Mouse (Mus musculus) CH12.LX (cell line): ENCODE data around the gene Abcf2. TPM values are rescaled to one million over a fixed set of nuclear protein-coding genes. Genes with fewer than 3 reads are reported as not detected.

Source experiments
- DNase-seq: peaks from one replicate; pipeline ENCODE4 v3.0.0-alpha.2; 2013; ENCODE audit errors: extremely low read depth
- H3K27ac ChIP-seq: 2 replicates; pipeline ENCODE4 v1.5.1; 2012; ENCODE audit warnings: low read depth, mild to moderate bottlenecking, control low read depth, moderate library complexity; ENCODE audit not compliant: insufficient read depth
- H3K27me3 ChIP-seq: replicated peaks from 2 replicates; pipeline ENCODE3; 2012; ENCODE audit warnings: inconsistent platforms
- H3K36me3 ChIP-seq, 2 experiments: replicated peaks in 1 of 2; 2 replicates each; pipeline versions ENCODE3 to v1.6.1; 2012; ENCODE audit warnings: inconsistent platforms in 1 of 2, low read length in 1 of 2, mild to moderate bottlenecking in 1 of 2, mixed read lengths in 1 of 2, moderate library complexity in 1 of 2; ENCODE audit not compliant: control insufficient read depth in 1 of 2, insufficient read depth in 1 of 2
- H3K4me1 ChIP-seq, 2 experiments: 2 replicates each; pipeline ENCODE4 v1.6.1; 2012; ENCODE audit warnings: inconsistent platforms in 1 of 2, moderate library complexity in 1 of 2; ENCODE audit not compliant: insufficient read depth in 2 of 2, control insufficient read depth in 1 of 2
- H3K4me2 ChIP-seq: 2 replicates; pipeline ENCODE4 v1.6.1; 2012; ENCODE audit warnings: low read depth, mild to moderate bottlenecking, control low read depth; ENCODE audit not compliant: poor library complexity, insufficient read depth, severe bottlenecking
- H3K4me3 ChIP-seq, 3 experiments: fragments of 150-350 bp in 1 of 3; sonication (generic) in 1 of 3; replicated peaks in 1 of 3; 2 replicates each; pipeline versions ENCODE3 to v1.5.1; 2011 to 2012; ENCODE audit warnings: low read depth in 2 of 3, low read length in 2 of 3, mild to moderate bottlenecking in 2 of 3, moderate library complexity in 2 of 3, control low read depth in 1 of 3, improper control_type of control experiment in 1 of 3, inconsistent platforms in 1 of 3, mixed read lengths in 1 of 3; ENCODE audit not compliant: poor library complexity in 1 of 3
- H3K79me2 ChIP-seq: replicated peaks from 2 replicates; pipeline ENCODE4 v1.6.1; 2012; ENCODE audit warnings: mild to moderate bottlenecking, moderate library complexity; ENCODE audit not compliant: control insufficient read depth, poor library complexity, insufficient read depth, severe bottlenecking; ENCODE audit errors: extremely low read depth
- H3K9ac ChIP-seq: 2 replicates; pipeline ENCODE4 v1.6.1; 2012; ENCODE audit warnings: low read depth, mild to moderate bottlenecking, control low read depth, moderate library complexity; ENCODE audit not compliant: insufficient read depth
- H3K9me3 ChIP-seq: replicated peaks from 2 replicates; pipeline ENCODE3; 2012; ENCODE audit warnings: low read length, inconsistent platforms, mixed read lengths
- BHLHE40 ChIP-seq: IDR thresholded peaks from 2 replicates; pipeline ENCODE4 v1.6.1; 2011; ENCODE audit warnings: mild to moderate bottlenecking, low read depth, low read length, improper control_type of control experiment
- CHD1 ChIP-seq: IDR thresholded peaks from 2 replicates; pipeline ENCODE4 v1.6.1; 2012; ENCODE audit warnings: low read depth, low read length, improper control_type of control experiment, inconsistent platforms
- CTCF ChIP-seq, 2 experiments: IDR thresholded peaks in 1 of 2; conservative IDR thresholded peaks in 1 of 2; 2 replicates each; pipeline ENCODE4 v1.5.1; 2011 to 2012; ENCODE audit warnings: low read depth in 2 of 2, low read length in 2 of 2, improper control_type of control experiment in 1 of 2, inconsistent platforms in 1 of 2, mild to moderate bottlenecking in 1 of 2, moderate library complexity in 1 of 2
- EP300 ChIP-seq: IDR thresholded peaks from 2 replicates; pipeline ENCODE4 v1.6.1; 2011; ENCODE audit warnings: low read length, improper control_type of control experiment
- HCFC1 ChIP-seq: IDR thresholded peaks from 2 replicates; pipeline ENCODE4 v1.6.1; 2012; ENCODE audit warnings: low read depth, mild to moderate bottlenecking, inconsistent platforms, low read length, improper control_type of control experiment
- IRF4 ChIP-seq: IDR thresholded peaks from 2 replicates; pipeline ENCODE4 v1.6.1; 2014; ENCODE audit warnings: low read depth, mild to moderate bottlenecking, inconsistent platforms, low read length, improper control_type of control experiment
- JUN ChIP-seq: IDR thresholded peaks from 2 replicates; pipeline ENCODE4 v1.6.1; 2011; ENCODE audit warnings: low read depth, mild to moderate bottlenecking, low read length, improper control_type of control experiment, moderate library complexity; ENCODE audit not compliant: insufficient read depth
- MAFK ChIP-seq: IDR thresholded peaks from 2 replicates; pipeline ENCODE4 v1.6.1; 2011; ENCODE audit warnings: low read length, improper control_type of control experiment; ENCODE audit not compliant: insufficient replicate concordance
- MAZ ChIP-seq: IDR thresholded peaks from 2 replicates; pipeline ENCODE4 v1.6.1; 2012; ENCODE audit warnings: low read depth, mild to moderate bottlenecking, inconsistent platforms, low read length, improper control_type of control experiment, moderate library complexity
- MXI1 ChIP-seq: IDR thresholded peaks from 2 replicates; pipeline ENCODE4 v1.6.1; 2011; ENCODE audit warnings: mild to moderate bottlenecking, low read depth, low read length, improper control_type of control experiment
- NRF1 ChIP-seq: IDR thresholded peaks from 2 replicates; pipeline ENCODE4 v1.6.1; 2014; ENCODE audit warnings: low read depth, mild to moderate bottlenecking, inconsistent platforms, low read length, improper control_type of control experiment, moderate library complexity
- PAX5 ChIP-seq: IDR thresholded peaks from 2 replicates; pipeline ENCODE4 v1.6.1; 2012; ENCODE audit warnings: low read length, inconsistent platforms, mixed read lengths
- POLR2A ChIP-seq: IDR thresholded peaks from 2 replicates; pipeline ENCODE4 v1.6.1; 2011; ENCODE audit warnings: low read depth, mild to moderate bottlenecking, improper control_type of control experiment, low read length
- POLR2AphosphoS2 ChIP-seq: IDR thresholded peaks from 2 replicates; pipeline ENCODE4 v1.6.1; 2011; ENCODE audit warnings: low read depth, low read length, improper control_type of control experiment
- RAD21 ChIP-seq: IDR thresholded peaks from 2 replicates; pipeline ENCODE4 v1.6.1; 2011; ENCODE audit warnings: low read depth, mild to moderate bottlenecking, low read length, improper control_type of control experiment, moderate library complexity
- RCOR1 ChIP-seq: conservative IDR thresholded peaks from 2 replicates; pipeline ENCODE4 v1.6.1; 2012; ENCODE audit warnings: low read depth, mild to moderate bottlenecking, inconsistent platforms, low read length, improper control_type of control experiment
- SIN3A ChIP-seq: IDR thresholded peaks from 2 replicates; pipeline ENCODE4 v1.6.1; 2012; ENCODE audit warnings: low read length, improper control_type of control experiment, inconsistent platforms
- SMC3 ChIP-seq: IDR thresholded peaks from 2 replicates; pipeline ENCODE4 v1.6.1; 2011; ENCODE audit warnings: low read depth, low read length, improper control_type of control experiment
- TCF12 ChIP-seq: IDR thresholded peaks from 2 replicates; pipeline ENCODE4 v1.6.1; 2014; ENCODE audit warnings: low read depth, mild to moderate bottlenecking, inconsistent platforms, low read length, improper control_type of control experiment
- UBTF ChIP-seq: IDR thresholded peaks from 2 replicates; pipeline ENCODE4 v1.6.1; 2012; ENCODE audit warnings: low read depth, mild to moderate bottlenecking, inconsistent platforms, low read length, improper control_type of control experiment, moderate library complexity
- USF1 ChIP-seq: IDR thresholded peaks from 2 replicates; pipeline ENCODE4 v1.6.1; 2014; ENCODE audit warnings: low read depth, mild to moderate bottlenecking, inconsistent platforms, low read length, improper control_type of control experiment
- USF2 ChIP-seq: conservative IDR thresholded peaks from 2 replicates; pipeline ENCODE4 v1.6.1; 2011; ENCODE audit warnings: low read depth, low read length, improper control_type of control experiment
- dilution Hi-C: fragments of 300-500 bp; cut with MboI; formaldehyde crosslinking; loops from 2 replicates; pipeline ENCODE4 v1.14.3; 2020; ENCODE audit warnings: low sequenced_read_pairs; ENCODE audit not compliant: extremely low pct_unique_long_range_greater_than_20kb, extremely low pct_ligation_motif_present
- in situ Hi-C: fragments of 300-500 bp; cut with MboI; formaldehyde crosslinking; loops from 3 replicates; pipeline ENCODE4 v1.14.3; 2019; ENCODE audit warnings: low sequenced_read_pairs, low pct_ligation_motif_present, low pct_unique_long_range_greater_than_20kb, mixed read lengths
- polyA plus RNA-seq: library from polyadenylated mRNA; unstranded; fragments of >175 nt; gene quantifications from 2 replicates; pipeline ENCODE4 v1.2.1, GENCODE M21; 2012; ENCODE audit warnings: low read depth; ENCODE audit not compliant: insufficient read length
- total RNA-seq, 2 experiments: library from RNA; depleted of rRNA; stranded (reverse); fragments of 300-350 nt in 1 of 2; fragments of >200 nt in 1 of 2; gene quantifications; 2 replicates each; pipeline ENCODE4 v1.2.3; 2012 to 2014

Gene Abcf2
- total and polyA plus RNA-seq, 3 experiments = 118 to 162 (median 162) TPM

DNA sequence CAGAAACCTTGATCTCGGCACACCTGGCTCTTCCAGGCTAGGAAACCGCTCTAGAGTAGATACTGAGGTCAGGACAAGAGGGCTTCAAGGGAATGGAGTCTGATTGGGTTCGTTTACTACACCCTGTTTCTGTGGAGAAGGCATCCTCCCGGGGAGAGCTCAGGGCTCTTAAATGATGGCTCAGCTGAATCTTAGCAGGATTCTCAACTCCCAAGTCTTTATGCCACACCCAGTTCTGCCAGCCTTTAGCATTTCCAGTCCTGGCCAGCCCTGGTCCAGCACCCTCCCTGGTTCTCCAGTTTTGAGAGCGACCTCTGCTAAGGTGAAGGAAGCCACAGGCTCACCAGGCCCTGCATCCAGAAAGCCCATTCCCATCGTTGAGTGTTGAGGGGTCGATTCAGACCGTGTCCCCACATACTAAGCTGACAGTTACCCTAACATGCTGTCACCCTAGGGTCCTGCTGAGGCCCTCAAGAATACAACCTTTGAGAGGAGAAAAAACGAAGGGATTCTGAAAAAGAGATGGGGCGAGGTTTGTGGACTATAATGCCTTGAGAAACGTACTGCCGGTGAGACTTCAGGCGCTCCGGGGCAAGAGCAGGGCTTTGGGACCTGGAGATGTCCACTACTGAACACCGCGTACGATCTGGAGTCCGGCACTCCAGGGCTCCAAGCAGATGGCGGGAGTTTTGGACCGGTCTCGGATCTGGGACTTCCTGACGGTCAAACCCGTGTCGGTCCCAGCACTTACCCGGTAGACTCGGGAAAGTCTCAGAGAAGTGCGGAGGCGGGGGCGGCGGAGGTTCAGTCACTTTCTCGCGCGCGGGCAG is 51.7 kb downstream of the Abcf2 start:
- Histone ChIP-seq H3K4me2 (no peak overlapping the region), H3K27ac (no peak overlapping the region), H3K79me2 (no peaks in the 10 kb centered on the region), H3K9me3 (peaks cover 4% of the 10 kb centered on the region), H3K9ac (no peak overlapping the region), H3K27me3 (peaks cover 38% of the 10 kb centered on the region), H3K36me3 (no peaks in the 10 kb centered on the region), H3K4me3 (no peak overlapping the region), H3K4me1 (no peaks in the 10 kb centered on the region)
- no peak for TF ChIP-seq RAD21
- TF ChIP-seq EP300 = no peak
- no peak for TF ChIP-seq RCOR1
- no peak for TF ChIP-seq HCFC1
- no peak for TF ChIP-seq JUN
- in situ Hi-C loops = no loop called here
- no peak for DNase-seq
- dilution Hi-C loops = no loop called here

DNA sequence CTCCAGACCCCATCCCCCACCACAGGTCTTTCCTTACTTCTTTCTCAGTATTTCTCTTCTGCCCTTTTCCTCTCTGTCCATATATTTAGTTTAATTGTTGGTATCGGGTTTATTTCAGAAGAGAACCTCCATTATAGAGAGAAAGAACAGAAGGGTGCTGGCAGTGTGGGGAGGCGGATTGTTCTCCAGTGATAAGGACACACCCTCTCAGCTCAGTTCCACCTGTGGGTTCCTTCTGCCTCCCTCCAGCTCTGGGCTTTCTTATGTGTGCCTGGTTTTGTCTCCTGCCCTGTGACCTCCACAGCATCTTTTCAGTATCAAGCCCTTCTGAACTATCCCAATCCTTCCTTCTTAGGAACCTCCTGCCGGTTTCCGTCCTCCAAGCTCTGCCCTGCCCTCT is 52.7 kb downstream of the Abcf2 start:
- DNase-seq = no peak
- in situ Hi-C loops (no loop called here), dilution Hi-C loops (no loop called here)
- no peak for TF ChIP-seq BHLHE40
- no peak for TF ChIP-seq NRF1
- TF ChIP-seq IRF4 = no peak
- TF ChIP-seq SIN3A = no peak
- no peak for TF ChIP-seq MAFK
- TF ChIP-seq RCOR1 = no peak
- no peak for TF ChIP-seq CTCF (conservative IDR thresholded peaks at IDR 0.05 in 1 of 2, IDR thresholded peaks at IDR 0.05 in 1 of 2; ENCODE audit: low read depth in 2 of 2, low read length in 2 of 2)
- no peak for TF ChIP-seq USF2
- TF ChIP-seq PAX5 = no peak
- TF ChIP-seq TCF12 = no peak
- no peak for TF ChIP-seq JUN
- no peak for TF ChIP-seq MAZ
- no peak for TF ChIP-seq SMC3
- TF ChIP-seq RAD21 = no peak
- no peak for TF ChIP-seq POLR2AphosphoS2
- TF ChIP-seq CHD1 = no peak
- no peak for TF ChIP-seq UBTF
- no peak for TF ChIP-seq MXI1
- no peak for TF ChIP-seq USF1
- TF ChIP-seq POLR2A = no peak
- H3K9me3 ChIP-seq = peaks cover 4% of the 10 kb centered on the region
- H3K9ac ChIP-seq = no peak overlapping the region
- peaks cover 44% of the 10 kb centered on the region for H3K27me3 ChIP-seq
- no peak overlapping the region for H3K4me3 ChIP-seq
- no peaks in the 10 kb centered on the region for H3K36me3 ChIP-seq
- no peak overlapping the region for H3K27ac ChIP-seq
- no peaks in the 10 kb centered on the region for H3K4me1 ChIP-seq
- H3K79me2 ChIP-seq = no peaks in the 10 kb centered on the region
- H3K4me2 ChIP-seq = no peak overlapping the region
